Mouse (Mus musculus) brain, embryonic 14.5 days (tissue): ENCODE results near the gene 1700018B08Rik.

Experiments used
- CTCF ChIP-seq: fragments of 200-500 bp; IDR thresholded peaks from 2 replicates; pipeline ENCODE4 v1.5.1; 2012; ENCODE audit warnings: inconsistent platforms, mild to moderate bottlenecking, moderate library complexity, borderline replicate concordance; ENCODE audit not compliant: insufficient read depth, insufficient read length; ENCODE audit errors: extremely low read depth
- POLR2A ChIP-seq: fragments of 200-500 bp; IDR thresholded peaks from 2 replicates; pipeline ENCODE4 v1.6.1; 2012; ENCODE audit warnings: mild to moderate bottlenecking, inconsistent platforms, borderline replicate concordance; ENCODE audit not compliant: poor library complexity, insufficient read depth, insufficient read length, severe bottlenecking; ENCODE audit errors: extremely low read depth

DNA sequence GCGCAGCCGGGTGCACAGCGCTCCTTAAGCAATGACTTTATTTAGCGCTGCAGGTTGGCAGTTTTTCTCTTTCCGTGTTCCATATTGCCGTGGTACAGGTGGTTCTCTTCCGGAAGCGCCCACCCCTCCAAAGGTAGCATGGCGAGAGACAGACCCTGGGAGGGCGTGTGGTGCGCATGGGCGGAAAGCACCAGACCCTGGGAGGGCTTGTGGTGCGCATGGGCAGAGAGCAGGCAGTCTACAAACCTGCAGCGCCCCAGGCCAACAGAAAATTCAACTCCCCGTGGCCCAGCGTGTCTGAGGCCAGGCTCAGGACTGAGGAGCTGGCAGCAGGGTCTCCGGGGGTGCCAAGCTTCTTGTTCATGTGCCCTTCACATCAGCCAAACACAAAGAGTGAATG lies 26.7 kb upstream of the 1700018B08Rik start:
- no peak for TF ChIP-seq POLR2A
- no peak for TF ChIP-seq CTCF
